Mouse (Mus musculus): ENCODE results near the gene Thnsl2. TPM values are rescaled to one million over a fixed set of nuclear protein-coding genes. Genes with fewer than 3 reads are reported as not detected.

The Thnsl2 gene
- polyA plus RNA-seq, 1 experiment from 2014 or later: 99.3 TPM

- DNase-seq (ENCODE audit: low spot score) (no peak), ATAC-seq (replicated peaks; ENCODE audit: low FRiP score, low read depth) (no peak)
- Histone ChIP-seq H3K27ac (no peak overlapping the region), H3K27me3 (ENCODE audit: insufficient read depth, low read length) (no peaks in the 10 kb centered on the region), H3K4me3 (replicated peaks; ENCODE audit: low read depth, low read length) (no peak overlapping the region), H3K4me2 (ENCODE audit: low read length) (no peak overlapping the region), H3K9ac (ENCODE audit: low read depth, low read length) (no peak overlapping the region), H3K9me3 (replicated peaks; ENCODE audit: low read length) (no peaks in the 10 kb centered on the region), H3K4me1 (replicated peaks; ENCODE audit: insufficient read depth, low read length) (no peaks in the 10 kb centered on the region), H3K36me3 (ENCODE audit: insufficient read depth, low read length) (no peaks in the 10 kb centered on the region)
- 83% methylated on average over 6 of the region's 6 CpGs for WGBS
- no peak for TF ChIP-seq CTCF (IDR thresholded peaks at IDR 0.05; ENCODE audit: low read depth)
These were observed 10.6 kb upstream of the Thnsl2 start for GRCm38 (mm10) chr6:71154861-71155260.

GRCm38 (mm10) chr6:71153486-71153885 is 9.2 kb upstream of the Thnsl2 start:
- Histone ChIP-seq H3K9me3 (replicated peaks; ENCODE audit: low read length) (no peaks in the 10 kb centered on the region), H3K9ac (ENCODE audit: low read depth, low read length) (no peak overlapping the region), H3K4me2 (ENCODE audit: low read length) (no peak overlapping the region), H3K36me3 (ENCODE audit: insufficient read depth, low read length) (no peaks in the 10 kb centered on the region), H3K27me3 (ENCODE audit: insufficient read depth, low read length) (no peaks in the 10 kb centered on the region), H3K4me1 (replicated peaks; ENCODE audit: insufficient read depth, low read length) (no peaks in the 10 kb centered on the region), H3K4me3 (replicated peaks; ENCODE audit: low read depth, low read length) (no peak overlapping the region), H3K27ac (no peak overlapping the region)
- ATAC-seq (replicated peaks; ENCODE audit: low FRiP score, low read depth) (no peak), DNase-seq (ENCODE audit: low spot score) (no peak)
- WGBS: 87% methylated on average over 4 of the region's 4 CpGs
- no peak for TF ChIP-seq CTCF (IDR thresholded peaks at IDR 0.05; ENCODE audit: low read depth)

- Histone ChIP-seq H3K36me3 (ENCODE audit: insufficient read depth, low read length) (no peaks in the 10 kb centered on the region), H3K9me3 (replicated peaks; ENCODE audit: low read length) (no peaks in the 10 kb centered on the region), H3K4me3 (replicated peaks; ENCODE audit: low read depth, low read length) (no peak overlapping the region), H3K4me1 (replicated peaks; ENCODE audit: insufficient read depth, low read length) (no peaks in the 10 kb centered on the region), H3K27me3 (ENCODE audit: insufficient read depth, low read length) (no peaks in the 10 kb centered on the region), H3K4me2 (ENCODE audit: low read length) (no peak overlapping the region), H3K9ac (ENCODE audit: low read depth, low read length) (no peak overlapping the region), H3K27ac (no peak overlapping the region)
- TF ChIP-seq CTCF (IDR thresholded peaks at IDR 0.05; ENCODE audit: low read depth): no peak
- WGBS: 50% methylated on average over 10 of the region's 10 CpGs
- ATAC-seq (replicated peaks; ENCODE audit: low FRiP score, low read depth) (no peak), DNase-seq (ENCODE audit: low spot score) (no peak)
These were observed 6.9 kb upstream of the Thnsl2 start for GRCm38 (mm10) chr6:71151098-71151497.

- H3K36me3 ChIP-seq (ENCODE audit: insufficient read depth, low read length): no peaks in the 10 kb centered on the region
- no peak overlapping the region for H3K4me2 ChIP-seq (ENCODE audit: low read length)
- H3K9ac ChIP-seq (ENCODE audit: low read depth, low read length): no peak overlapping the region
- H3K9me3 ChIP-seq (replicated peaks; ENCODE audit: low read length): no peaks in the 10 kb centered on the region
- no peaks in the 10 kb centered on the region for H3K4me1 ChIP-seq (replicated peaks; ENCODE audit: insufficient read depth, low read length)
- no peak overlapping the region for H3K4me3 ChIP-seq (replicated peaks; ENCODE audit: low read depth, low read length)
- DNase-seq (ENCODE audit: low spot score) (peak; percentile 77), ATAC-seq (replicated peaks; ENCODE audit: low FRiP score, low read depth) (peak; percentile 79)
- no peaks in the 10 kb centered on the region for H3K27me3 ChIP-seq (ENCODE audit: insufficient read depth, low read length)
- WGBS: 11% methylated on average over 5 of the region's 5 CpGs
- TF ChIP-seq CTCF (IDR thresholded peaks at IDR 0.05; ENCODE audit: low read depth): peak; percentile 87
- H3K27ac ChIP-seq: no peak overlapping the region
These were observed 5.3 kb upstream of the Thnsl2 start for GRCm38 (mm10) chr6:71149534-71149933.

- ATAC-seq (replicated peaks; ENCODE audit: low FRiP score, low read depth): no peak
- Histone ChIP-seq H3K4me1 (replicated peaks; ENCODE audit: insufficient read depth, low read length) (no peaks in the 10 kb centered on the region), H3K4me2 (ENCODE audit: low read length) (no peak overlapping the region), H3K9me3 (replicated peaks; ENCODE audit: low read length) (no peaks in the 10 kb centered on the region), H3K9ac (ENCODE audit: low read depth, low read length) (no peak overlapping the region), H3K36me3 (ENCODE audit: insufficient read depth, low read length) (no peaks in the 10 kb centered on the region), H3K27me3 (ENCODE audit: insufficient read depth, low read length) (no peaks in the 10 kb centered on the region), H3K27ac (peak overlapping the region; percentile 9; the same call in 1 of the 2 replicates), H3K4me3 (replicated peaks; ENCODE audit: low read depth, low read length) (no peak overlapping the region)
- 45% methylated on average over 6 of the region's 6 CpGs for WGBS
- TF ChIP-seq CTCF (IDR thresholded peaks at IDR 0.05; ENCODE audit: low read depth): no peak
- DNase-seq (ENCODE audit: low spot score): no peak
These were observed 4.1 kb upstream of the Thnsl2 start for GRCm38 (mm10) chr6:71148336-71148735.

GRCm38 (mm10) chr6:71145288-71145989 is 1.2 kb upstream of the Thnsl2 start:
- no peak overlapping the region for H3K9ac ChIP-seq (ENCODE audit: low read depth, low read length)
- ATAC-seq (replicated peaks; ENCODE audit: low FRiP score, low read depth) (peak; percentile 60), DNase-seq (ENCODE audit: low spot score) (peak; percentile 47)

More at GRCm38 (mm10) chr6:71145288-71145989, 1.2 kb upstream of the Thnsl2 start:
- H3K27me3 ChIP-seq (ENCODE audit: insufficient read depth, low read length): no peaks in the 10 kb centered on the region
- no peaks in the 10 kb centered on the region for H3K4me1 ChIP-seq (replicated peaks; ENCODE audit: insufficient read depth, low read length)
- H3K27ac ChIP-seq: peak overlapping the region; percentile 93
- H3K4me3 ChIP-seq (replicated peaks; ENCODE audit: low read depth, low read length): no peak overlapping the region
- no peaks in the 10 kb centered on the region for H3K36me3 ChIP-seq (ENCODE audit: insufficient read depth, low read length)
- TF ChIP-seq CTCF (IDR thresholded peaks at IDR 0.05; ENCODE audit: low read depth): no peak
- 0 out of 2 replicates have a peak, but pooled peaks cover 1% of the 10 kb centered on the region for H3K9me3 ChIP-seq (replicated peaks; ENCODE audit: low read length)
- H3K4me2 ChIP-seq (ENCODE audit: low read length): no peak overlapping the region
- WGBS: 37% methylated on average over 3 of the region's 3 CpGs

Measured in kidney, postnatal 0 days (tissue).